Mouse (Mus musculus): Measurements from ENCODE around the gene Slc46a2.

- no peak for TF ChIP-seq CTCF (IDR thresholded peaks at IDR 0.05; ENCODE audit: low read depth, low read length)
- no peak for TF ChIP-seq GATA1 (IDR thresholded peaks at IDR 0.05; ENCODE audit: borderline replicate concordance, low read length)
- TF ChIP-seq TAL1 (conservative IDR thresholded peaks at IDR 0.05; ENCODE audit: low read depth, low read length), result no peak
These were observed 18.9 kb downstream of the Slc46a2 start for GRCm38 (mm10) chr4:59896000-59896399.
